Mouse (Mus musculus) testis, adult 2 months (tissue): ENCODE measurements around the gene Snapc4.

Source experiments
- CTCF ChIP-seq: fragments of 200-500 bp; IDR thresholded peaks from 2 replicates; pipeline ENCODE4 v1.5.1; 2012; ENCODE audit warnings: low read depth, mild to moderate bottlenecking, inconsistent platforms, low read length, moderate library complexity; ENCODE audit not compliant: control insufficient read depth, insufficient read depth, insufficient replicate concordance
- POLR2A ChIP-seq: fragments of 200-500 bp; IDR thresholded peaks from 2 replicates; pipeline ENCODE4 v1.6.1; 2012; ENCODE audit warnings: low read depth, mild to moderate bottlenecking, inconsistent platforms, low read length, moderate library complexity; ENCODE audit not compliant: control insufficient read depth

DNA sequence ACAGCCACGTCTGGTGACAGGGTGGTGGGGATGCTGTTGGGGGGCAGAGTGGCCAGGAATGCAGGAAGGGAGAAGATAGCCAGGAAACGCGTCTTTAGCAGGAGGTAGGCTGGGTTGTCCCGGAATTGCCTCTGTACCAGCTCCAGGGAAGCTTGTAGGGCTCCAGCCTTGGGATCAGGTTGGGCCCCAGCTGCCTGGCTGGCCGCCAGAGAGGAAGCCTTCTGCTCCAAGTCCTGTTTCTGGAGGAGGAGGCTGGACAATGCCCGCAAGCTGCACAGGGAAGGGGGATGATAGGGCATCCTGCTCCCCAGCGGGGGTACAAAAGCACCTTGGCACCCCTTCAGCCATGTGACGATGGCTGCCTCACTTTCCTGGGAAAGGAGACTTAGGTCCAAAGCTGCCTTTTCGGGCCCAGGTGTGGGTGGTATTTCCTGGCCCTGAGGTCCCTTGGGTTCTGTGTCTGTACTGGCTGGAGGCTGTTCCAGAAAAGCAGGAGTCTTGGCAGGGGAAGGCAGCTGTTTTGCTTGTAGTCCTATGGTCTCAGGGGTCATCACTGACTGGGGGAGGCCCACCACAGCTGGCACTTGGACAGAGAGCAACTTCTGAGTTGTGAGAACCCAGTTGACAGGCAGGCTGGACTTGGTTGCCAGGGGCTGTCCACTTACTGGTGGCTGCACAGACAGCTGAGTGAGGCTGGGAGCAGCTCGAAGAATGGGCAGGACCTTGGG is 15.6 kb downstream of the Snapc4 start:
- TF ChIP-seq CTCF (no peak), POLR2A (no peak)
